Mouse (Mus musculus): ENCODE measurements around the gene Ccdc38.

Gene Ccdc38

DNA sequence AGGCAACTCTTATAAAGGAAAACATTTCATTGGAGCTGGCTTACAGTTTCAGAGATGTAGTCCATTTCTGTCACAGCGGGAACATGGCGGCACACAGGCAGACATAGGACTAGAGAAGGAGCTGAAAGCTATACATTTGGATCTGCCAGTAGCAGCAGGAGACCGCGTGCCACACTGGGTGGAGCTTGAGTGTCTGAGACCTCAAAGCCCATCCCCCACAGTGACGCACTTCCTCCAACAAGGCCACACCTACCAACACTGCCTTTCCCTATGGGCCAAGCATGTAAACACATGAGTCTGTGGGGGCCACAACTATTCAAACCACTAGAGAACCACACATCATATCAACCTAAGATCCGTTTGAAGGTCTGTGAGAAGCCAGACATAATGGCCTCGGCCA lies 68.8 kb downstream of the Ccdc38 start:
- DNase-seq (ENCODE audit: low read depth, low spot score) = no peak

DNA sequence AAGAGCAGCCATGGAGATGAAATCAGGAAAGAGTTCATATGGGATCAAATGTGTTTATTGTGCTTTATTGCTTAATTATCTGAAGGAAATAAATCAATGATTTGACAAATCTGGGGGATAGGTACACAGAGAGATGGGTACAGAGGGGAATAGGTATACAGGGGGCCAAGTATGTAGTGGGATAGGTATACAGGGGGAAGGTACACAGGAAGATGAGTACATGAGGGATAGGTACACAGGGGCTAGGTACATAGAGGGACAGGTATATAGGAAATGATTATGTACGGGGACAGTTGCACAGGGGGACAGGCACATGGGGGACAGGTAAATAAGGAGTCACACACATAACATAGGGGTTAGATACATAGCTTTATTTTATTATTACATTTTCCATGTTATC lies 70.5 kb downstream of the Ccdc38 start:
- DNase-seq (ENCODE audit: low read depth, low spot score) = no peak
- Histone ChIP-seq H3K27me3 (ENCODE audit: control insufficient read depth, insufficient read depth, low read length, poor library complexity, severe bottlenecking) (no peaks in the 10 kb centered on the region), H3K36me3 (ENCODE audit: control insufficient read depth, insufficient read depth, low read length, poor library complexity, severe bottlenecking) (no peaks in the 10 kb centered on the region)

More for the DNA sequence above, 68.8 kb downstream of the Ccdc38 start:
- no peaks in the 10 kb centered on the region for H3K27me3 ChIP-seq (ENCODE audit: control insufficient read depth, insufficient read depth, low read length, poor library complexity, severe bottlenecking)
- H3K36me3 ChIP-seq (ENCODE audit: control insufficient read depth, insufficient read depth, low read length, poor library complexity, severe bottlenecking) = no peaks in the 10 kb centered on the region

DNA sequence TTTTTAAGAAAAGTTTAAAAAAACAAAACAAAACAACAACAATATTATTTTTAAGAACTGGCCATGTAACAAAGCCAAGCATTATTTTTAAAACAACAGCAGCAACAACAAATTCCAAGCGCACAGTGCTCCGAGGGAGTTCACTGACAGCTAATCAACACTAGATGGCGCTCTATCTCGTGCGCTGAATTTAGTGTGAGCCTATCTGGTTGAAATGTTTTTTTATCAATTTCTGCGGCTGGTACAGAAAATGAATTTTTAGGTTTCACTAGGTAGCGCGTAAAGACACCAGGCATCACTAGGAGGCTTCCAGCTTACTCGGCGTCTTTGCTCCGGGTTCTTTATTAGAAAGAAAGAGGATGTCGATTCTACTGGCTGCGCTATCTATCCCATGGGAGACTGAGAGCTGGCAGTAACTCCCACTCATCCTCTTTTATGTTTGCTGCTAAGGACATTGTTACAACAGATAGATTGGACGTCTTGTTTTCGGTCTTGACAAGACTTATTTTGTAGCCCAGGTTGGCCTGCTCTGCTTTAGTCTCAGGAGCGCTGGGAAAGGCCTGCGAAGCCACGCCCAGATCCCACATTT lies 71.1 kb downstream of the Ccdc38 start:
- peak; percentile 67 for DNase-seq (ENCODE audit: low read depth, low spot score)

DNA sequence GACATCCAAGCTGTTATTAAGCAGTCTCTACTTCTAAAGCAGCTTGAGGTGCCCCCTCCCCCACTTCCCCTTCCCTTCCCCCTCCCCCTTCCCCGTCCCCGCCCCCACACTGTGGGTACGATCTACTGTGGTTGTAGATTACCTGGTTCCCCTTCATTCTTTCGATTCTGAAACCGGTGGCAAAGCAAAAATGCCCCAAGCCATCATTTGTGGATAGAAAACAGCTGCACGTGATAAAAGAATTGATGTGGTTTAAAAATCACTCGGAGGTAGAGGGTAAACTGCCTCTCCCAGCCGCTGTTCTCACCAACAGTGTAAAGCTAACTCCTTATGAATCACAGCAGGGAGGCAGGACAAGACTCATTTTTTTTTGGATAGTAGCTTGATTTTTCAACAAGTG lies 74.4 kb downstream of the Ccdc38 start:
- Histone ChIP-seq H3K27me3 (ENCODE audit: control insufficient read depth, insufficient read depth, low read length, poor library complexity, severe bottlenecking) (no peaks in the 10 kb centered on the region), H3K36me3 (ENCODE audit: control insufficient read depth, insufficient read depth, low read length, poor library complexity, severe bottlenecking) (no peaks in the 10 kb centered on the region)
- DNase-seq (ENCODE audit: low read depth, low spot score) = peak; percentile 58

More for the DNA sequence above, 71.1 kb downstream of the Ccdc38 start:
- H3K36me3 ChIP-seq (ENCODE audit: control insufficient read depth, insufficient read depth, low read length, poor library complexity, severe bottlenecking) = no peaks in the 10 kb centered on the region
- no peaks in the 10 kb centered on the region for H3K27me3 ChIP-seq (ENCODE audit: control insufficient read depth, insufficient read depth, low read length, poor library complexity, severe bottlenecking)

DNA sequence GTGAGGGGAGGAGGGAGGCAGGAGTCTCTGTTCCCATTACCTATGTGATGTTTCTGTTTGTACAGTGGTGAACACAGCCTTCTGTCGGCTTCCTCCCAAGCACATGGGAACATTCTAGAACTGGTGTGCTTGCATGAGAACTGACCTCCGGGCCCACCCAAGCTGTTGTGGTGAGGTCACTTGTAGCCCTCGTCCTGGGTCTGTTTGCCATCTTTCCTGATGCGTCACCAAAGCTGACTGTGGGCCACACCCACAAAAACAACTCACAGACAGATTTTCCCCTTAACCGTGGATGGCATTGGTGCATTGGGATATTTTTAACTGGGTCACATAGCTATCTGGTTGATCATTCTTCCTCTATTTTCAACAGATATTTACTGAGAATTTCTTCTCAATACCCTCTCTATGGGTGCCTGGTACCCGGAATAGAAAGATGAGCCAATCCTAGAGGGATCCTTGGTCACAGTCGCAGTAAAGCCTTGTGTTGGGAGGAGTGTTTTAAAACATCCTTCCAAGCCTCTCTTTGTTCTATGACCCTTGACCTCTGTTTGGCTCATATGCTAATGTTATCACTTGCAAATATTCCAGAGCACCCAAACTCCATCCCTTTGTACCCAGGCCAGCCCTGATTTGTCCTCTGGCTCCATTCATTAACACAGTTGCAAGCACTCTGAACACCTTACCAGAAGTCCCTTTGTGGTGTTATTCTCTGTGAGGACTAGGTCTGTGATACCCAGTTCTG lies 80.2 kb downstream of the Ccdc38 start:
- Histone ChIP-seq H3K36me3 (ENCODE audit: control insufficient read depth, insufficient read depth, low read length, poor library complexity, severe bottlenecking) (no peaks in the 10 kb centered on the region), H3K27me3 (ENCODE audit: control insufficient read depth, insufficient read depth, low read length, poor library complexity, severe bottlenecking) (no peaks in the 10 kb centered on the region)
- no peak for DNase-seq (ENCODE audit: low read depth, low spot score)

DNA sequence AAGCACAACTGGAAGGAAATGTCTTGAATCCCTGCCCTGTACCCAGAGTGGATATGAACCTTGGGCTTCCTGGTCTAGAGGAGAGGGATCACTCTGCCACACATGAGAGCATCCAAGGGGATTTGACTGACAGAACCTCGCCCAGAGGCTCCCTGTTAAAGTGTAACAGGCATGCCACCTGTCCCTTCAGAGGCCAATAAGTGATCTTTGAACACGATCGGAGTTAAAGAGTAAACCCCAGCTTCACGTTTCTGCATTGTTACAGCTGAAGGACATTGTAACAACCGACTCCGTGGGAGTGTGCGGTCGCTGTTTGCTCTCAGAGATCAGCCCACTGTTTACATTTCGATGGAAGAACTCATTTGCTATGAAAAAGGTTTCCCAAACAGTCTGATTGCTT lies 83.3 kb downstream of the Ccdc38 start:
- no peaks in the 10 kb centered on the region for H3K27me3 ChIP-seq (ENCODE audit: control insufficient read depth, insufficient read depth, low read length, poor library complexity, severe bottlenecking)
- no peaks in the 10 kb centered on the region for H3K36me3 ChIP-seq (ENCODE audit: control insufficient read depth, insufficient read depth, low read length, poor library complexity, severe bottlenecking)
- DNase-seq (ENCODE audit: low read depth, low spot score) = no peak

DNA sequence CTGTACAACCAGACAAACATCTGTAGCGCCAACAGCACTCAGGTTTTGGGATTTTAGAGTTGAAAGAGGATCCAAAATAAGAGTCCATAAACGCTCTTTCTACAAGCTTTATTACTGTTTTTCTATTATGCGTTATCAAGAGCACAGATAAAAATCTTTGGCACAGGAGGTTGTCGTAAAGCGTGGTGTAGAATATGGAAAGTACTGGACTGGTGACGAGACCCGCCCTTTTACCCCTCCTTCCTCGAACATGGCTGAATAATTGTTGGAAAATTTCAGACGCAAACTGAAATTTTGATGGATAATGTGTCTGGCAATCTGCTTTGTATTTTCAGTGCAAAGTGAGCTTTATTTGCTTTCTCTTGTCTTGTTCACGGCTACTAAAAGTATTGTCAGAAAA lies 83.7 kb downstream of the Ccdc38 start:
- H3K36me3 ChIP-seq (ENCODE audit: control insufficient read depth, insufficient read depth, low read length, poor library complexity, severe bottlenecking) = no peaks in the 10 kb centered on the region
- no peaks in the 10 kb centered on the region for H3K27me3 ChIP-seq (ENCODE audit: control insufficient read depth, insufficient read depth, low read length, poor library complexity, severe bottlenecking)
- DNase-seq (ENCODE audit: low read depth, low spot score) = no peak

DNA sequence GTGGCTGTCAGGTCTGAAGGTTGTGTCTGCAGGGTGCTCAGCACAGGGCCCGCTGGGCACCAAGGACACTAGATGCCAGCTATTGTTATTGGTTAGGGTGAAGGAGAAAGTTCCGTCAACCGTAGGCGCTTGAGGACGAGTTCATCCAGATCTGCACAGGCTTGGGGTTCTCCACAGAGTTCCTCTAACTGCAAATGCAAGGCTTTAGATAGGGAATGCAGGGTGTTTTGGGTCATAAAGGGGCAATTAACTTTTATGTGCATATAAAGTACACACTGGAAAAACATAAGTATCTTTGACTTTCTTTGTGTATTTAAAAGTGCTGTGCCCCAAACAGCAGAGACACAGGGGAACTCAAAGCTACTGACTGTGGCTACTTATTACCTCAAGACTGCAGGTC lies 89.9 kb downstream of the Ccdc38 start:
- H3K27me3 ChIP-seq (ENCODE audit: control insufficient read depth, insufficient read depth, low read length, poor library complexity, severe bottlenecking) = no peaks in the 10 kb centered on the region
- DNase-seq (ENCODE audit: low read depth, low spot score) = no peak
- H3K36me3 ChIP-seq (ENCODE audit: control insufficient read depth, insufficient read depth, low read length, poor library complexity, severe bottlenecking) = no peaks in the 10 kb centered on the region

DNA sequence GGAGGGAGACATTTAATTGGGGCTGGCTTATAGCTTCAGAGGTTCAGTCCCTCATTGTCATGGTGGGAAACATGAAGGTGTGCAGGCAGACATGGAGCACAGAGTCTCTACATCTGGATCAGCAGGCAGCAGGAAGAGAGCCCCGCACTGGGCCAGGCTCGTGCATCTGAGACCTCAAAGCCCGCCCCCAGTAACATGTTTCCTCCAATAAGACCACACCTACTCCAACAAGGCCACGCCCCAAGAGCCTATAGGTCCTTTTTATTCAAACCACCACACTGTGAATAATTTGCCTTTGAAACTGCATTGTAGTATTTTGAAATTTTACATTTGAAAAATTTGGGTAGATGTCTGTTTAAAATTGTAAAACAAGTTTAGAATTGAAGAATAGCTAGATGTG lies 91.7 kb downstream of the Ccdc38 start:
- Histone ChIP-seq H3K27me3 (ENCODE audit: control insufficient read depth, insufficient read depth, low read length, poor library complexity, severe bottlenecking) (no peaks in the 10 kb centered on the region), H3K36me3 (ENCODE audit: control insufficient read depth, insufficient read depth, low read length, poor library complexity, severe bottlenecking) (no peaks in the 10 kb centered on the region)
- DNase-seq (ENCODE audit: low read depth, low spot score) = no peak

DNA sequence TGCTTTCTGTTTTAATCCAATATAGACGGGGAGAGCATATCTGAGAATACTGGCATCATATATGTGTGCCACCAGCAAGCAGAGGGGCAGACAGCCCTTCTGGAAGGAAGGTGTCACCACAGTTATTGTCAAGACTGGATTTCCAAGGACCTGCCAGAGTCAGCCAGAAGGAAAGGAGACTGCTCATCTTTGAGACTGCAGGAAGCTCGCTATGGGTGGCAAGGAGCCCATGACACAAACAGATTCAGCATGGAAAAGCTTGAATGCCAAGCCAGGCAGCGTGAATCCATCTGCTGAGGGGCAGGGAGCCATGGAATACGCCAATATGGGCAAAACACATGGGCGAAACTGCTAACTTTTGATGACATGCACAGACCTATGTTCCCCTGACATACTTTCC lies 93.1 kb downstream of the Ccdc38 start:
- no peak for DNase-seq (ENCODE audit: low read depth, low spot score)
- Histone ChIP-seq H3K27me3 (ENCODE audit: control insufficient read depth, insufficient read depth, low read length, poor library complexity, severe bottlenecking) (no peaks in the 10 kb centered on the region), H3K36me3 (ENCODE audit: control insufficient read depth, insufficient read depth, low read length, poor library complexity, severe bottlenecking) (no peaks in the 10 kb centered on the region)
